Mouse (Mus musculus) c-Kit-positive CD71-positive TER-119-negative erythroid progenitor cells, embryonic 14.5 days (primary cell): Measurements from ENCODE around the gene C730034F03Rik.
"Not testable (repeated sequence)": the region's sequence is repeated elsewhere in the genome, so short reads cannot be mapped to it uniquely, and the experiment has no call there.

Experiments
- DNase-seq: peaks from one replicate; pipeline ENCODE4 v3.0.0-alpha.2; 2013; ENCODE audit warnings: low read depth

The C730034F03Rik gene

DNA sequence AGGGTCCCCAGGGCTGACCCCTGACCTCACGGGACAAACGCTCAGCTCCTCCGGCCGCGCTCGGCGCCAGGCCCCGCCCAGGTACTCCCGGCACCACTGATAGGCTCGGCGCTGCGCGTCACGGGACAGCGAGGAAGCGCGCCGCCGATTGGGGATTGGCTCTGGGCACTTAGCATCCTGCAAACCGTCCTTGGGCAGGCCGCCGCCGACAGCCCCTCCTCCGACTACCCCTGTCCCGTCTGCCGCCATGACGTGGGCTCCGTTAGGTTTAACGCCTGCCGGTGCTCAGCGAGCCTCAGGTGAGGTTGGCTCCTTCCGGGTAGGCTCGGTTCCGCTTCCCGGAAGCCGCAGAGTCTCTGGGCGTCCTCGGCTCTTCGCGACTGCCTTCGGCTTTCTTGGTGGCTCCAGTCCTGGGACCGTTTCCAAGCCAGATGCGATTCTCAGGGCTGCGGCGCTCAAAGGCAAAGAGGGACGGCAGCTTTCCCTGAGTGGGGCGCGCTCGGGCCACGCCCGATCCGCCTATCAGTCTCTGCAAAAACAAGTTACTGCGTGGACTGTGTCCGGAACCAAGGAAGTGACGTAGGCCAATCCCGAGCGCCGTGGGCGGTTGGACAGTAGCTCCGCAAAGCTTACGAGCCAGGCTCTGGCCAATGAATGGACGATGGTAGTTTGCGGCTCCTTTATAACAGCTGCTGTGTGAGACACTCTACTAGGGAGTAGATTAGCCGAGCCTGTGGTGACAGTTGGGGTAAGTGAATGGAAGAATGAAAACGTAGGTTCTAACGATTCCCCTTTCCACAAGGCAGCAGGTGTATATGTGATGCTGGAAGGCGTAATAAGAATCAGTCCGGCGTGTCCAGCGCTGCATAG is at the start of gene C730034F03Rik, which contains the start of the genes Gm44502 and Chkb:
Gene C730034F03Rik (plus strand): TSS at position 238 of the 870 bp plus-strand sequence.
Gene Gm44502 (minus strand): TSS at position 345 of the 870 bp plus-strand sequence.
Gene Chkb (minus strand): TSS at position 557 of the 870 bp plus-strand sequence.
- peak; percentile 87 for DNase-seq

DNA sequence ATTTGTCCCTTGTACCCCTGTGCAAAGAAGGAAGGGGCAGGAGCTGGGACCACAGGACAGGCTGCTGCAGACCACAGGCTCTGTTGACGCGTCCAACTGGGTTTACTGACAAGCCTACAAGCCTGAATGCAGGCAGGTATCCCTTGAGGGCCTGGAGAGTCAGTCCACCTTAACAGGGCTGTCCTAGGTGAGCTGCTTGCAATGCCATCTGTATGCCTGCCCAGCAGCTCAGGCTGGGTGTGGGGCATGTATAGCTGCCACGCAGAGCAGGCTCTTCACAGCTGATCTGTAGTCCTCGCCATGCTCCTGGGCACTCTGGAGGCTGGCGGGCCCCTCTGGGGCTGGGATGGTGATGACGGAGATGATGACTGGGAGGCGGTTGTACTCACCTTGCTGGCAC is 44.8 kb upstream of the C730034F03Rik start, which contains the start of gene Klhdc7b:
Gene Klhdc7b (plus strand): TSS at position 301 of the 400 bp plus-strand sequence.
- no peak for DNase-seq

DNA sequence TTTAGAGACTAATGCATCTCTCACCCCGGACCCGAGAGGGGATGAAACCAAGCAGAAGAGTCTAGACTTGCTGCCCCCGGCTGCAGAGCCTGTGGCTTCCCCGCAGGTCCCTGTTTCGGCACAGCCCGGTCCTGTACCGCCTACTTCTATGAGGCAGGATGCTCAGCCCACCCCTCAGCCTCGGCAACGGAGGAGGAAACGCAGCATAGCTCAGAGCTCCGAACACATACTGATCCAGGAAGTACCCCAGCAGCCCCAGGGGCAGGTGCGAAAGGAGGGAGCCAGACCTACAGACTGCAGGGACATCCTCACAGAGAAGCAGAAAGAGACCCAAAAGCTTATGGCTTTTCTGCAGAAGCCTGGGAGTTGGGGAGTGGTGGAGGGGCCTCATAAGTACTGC is 42.3 kb upstream of the C730034F03Rik start:
- DNase-seq = no peak

DNA sequence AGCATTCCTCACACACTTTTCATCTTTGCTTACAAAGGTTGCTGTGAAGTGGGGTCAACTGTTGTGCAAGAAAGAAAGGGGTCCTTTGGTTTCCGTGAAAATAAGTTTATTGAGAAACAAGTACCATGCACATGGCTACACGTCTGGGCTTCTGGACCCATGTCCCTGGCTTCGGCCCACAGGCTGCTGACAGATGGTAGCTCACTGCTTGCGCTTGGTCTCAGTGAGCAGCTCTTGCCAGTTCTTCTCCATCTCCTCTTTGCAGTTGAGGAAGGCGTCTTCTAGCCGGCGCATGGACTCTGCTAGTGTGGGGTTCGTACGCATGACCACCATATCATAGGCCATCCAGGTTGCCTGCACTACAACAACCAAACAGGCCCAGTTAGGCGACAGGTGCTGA is 39.3 kb upstream of the C730034F03Rik start:
- no peak for DNase-seq

DNA sequence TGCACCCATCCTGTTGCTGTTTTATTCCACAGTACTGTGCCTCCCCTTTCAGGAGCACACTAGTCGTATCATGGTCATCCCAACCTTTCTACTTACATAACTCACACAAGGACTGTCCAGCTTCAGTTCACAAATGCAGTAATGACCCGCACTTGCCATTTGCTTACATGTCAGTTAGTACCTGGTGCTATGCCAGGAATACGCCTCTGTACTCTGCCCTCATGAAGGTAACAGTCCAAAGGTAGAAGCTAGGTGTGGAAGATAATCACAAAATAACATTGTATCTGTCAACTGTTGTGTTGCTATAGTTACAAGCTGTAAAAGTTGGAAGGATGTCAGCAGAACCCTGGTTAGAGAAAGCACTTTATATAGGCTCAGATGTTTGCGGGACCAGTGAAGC is 32.5 kb upstream of the C730034F03Rik start:
- no peak for DNase-seq

DNA sequence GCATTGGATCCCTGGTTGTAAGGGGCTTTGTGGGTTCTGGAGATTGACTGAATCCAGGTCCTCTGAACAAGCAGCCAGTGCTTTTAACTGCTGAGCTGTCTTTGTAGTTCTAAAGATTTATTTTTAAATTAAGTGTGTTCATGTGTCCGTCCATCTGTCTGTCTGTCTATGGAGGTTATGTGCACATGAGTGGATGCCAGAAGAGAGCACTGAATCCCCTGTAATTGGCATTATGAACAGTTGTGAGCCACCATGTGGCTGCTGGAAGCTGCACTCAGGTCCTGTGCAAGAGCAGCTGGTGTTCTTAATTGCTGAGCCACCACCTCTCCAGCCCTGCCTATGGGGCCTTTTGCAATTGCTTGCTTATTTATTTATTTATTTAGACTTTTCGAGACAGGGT is 31.2 kb upstream of the C730034F03Rik start:
- DNase-seq = no peak

DNA sequence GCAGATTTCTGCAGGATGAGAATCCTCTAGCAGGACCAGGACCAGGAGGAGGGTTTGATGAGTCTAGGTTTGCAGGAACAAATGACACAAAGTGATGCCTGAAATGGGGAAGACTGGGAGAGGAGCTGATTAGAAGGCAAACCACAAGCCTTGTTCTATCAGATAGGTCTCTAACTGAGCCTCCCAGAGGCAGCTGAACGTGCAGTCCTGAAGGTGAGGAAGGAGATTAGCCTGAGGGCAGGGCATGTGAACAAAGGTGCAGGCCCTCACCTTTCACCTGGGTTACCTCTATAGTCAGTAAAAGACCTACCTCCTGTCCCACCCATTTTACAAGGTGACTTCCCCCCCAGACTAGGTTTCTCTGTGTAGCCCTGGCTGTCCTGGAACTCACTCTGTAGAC is 29.7 kb upstream of the C730034F03Rik start:
- DNase-seq = no peak

DNA sequence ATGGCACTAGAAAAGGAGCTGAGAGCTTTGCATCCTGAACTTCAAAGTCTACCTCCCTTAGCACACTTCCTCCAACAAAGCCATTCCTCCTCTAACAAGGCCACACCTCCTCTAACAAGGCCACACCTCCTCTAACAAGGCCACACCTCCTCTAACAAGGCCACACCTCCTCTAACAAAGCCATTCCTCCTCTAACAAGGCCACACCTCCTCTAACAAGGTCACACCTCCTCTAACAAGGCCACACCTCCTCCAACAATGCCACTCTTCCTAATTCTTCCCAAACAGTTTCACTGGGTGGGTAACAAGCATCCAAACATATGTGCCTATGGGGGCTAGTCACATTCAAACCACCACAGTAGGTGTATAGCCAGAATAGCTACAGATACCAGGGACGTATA is 26.9 kb upstream of the C730034F03Rik start:
- no peak for DNase-seq

DNA sequence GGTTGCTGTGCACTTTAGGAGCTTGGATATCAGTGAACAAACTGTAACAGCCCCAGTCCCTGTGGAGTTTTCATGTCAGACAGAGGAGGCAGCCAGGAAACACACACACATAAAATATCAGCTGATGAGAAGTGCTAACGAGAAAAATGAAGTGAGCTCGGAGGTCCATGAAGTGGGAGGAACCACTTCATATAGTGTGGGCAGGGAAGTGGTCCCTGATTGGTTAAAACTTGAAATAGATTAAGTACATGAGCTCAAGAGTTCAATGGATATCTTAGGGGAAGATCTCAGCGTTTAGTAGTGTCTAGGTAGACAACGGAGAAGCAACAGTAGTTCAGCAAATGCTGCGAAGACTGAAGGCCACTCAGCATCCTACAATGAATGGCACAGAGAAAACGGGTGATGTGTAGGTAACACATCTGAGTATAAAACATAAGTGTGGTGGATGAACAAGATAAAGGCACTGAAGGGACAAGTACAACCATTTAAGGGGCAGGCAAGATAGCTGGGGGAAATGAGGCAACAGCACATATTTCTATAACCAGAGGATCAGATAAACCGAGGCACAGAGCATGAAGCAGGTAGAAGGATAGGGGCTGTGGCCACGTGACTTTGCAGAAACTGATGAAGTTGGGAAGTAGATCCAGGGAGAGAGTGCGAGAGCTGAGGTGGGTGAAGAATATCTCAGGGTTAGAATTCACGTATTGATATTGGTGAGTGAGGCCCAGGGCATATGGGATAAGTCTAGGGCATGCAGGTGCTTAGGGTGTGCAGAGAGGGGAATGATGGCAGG is 24.4 kb upstream of the C730034F03Rik start:
- no peak for DNase-seq

DNA sequence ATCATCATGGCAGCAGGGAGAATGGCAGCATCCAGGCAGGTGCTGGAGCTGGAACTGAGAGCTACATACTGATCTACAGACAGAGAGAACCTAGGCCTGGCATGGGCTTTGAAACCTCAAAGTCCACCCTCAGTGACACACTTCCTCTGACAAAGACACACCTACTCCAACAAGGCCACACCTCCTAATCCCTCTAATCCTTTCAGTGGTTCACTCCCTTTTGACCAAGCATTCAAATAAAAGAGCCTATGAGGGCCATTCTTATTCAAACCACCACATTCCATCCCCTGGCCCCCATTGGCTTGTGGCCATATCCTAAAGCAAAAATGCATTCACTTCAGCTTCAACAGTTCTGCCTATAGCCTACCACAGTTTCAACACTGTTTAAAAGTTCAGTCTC is 22.7 kb upstream of the C730034F03Rik start:
- DNase-seq = no peak

DNA sequence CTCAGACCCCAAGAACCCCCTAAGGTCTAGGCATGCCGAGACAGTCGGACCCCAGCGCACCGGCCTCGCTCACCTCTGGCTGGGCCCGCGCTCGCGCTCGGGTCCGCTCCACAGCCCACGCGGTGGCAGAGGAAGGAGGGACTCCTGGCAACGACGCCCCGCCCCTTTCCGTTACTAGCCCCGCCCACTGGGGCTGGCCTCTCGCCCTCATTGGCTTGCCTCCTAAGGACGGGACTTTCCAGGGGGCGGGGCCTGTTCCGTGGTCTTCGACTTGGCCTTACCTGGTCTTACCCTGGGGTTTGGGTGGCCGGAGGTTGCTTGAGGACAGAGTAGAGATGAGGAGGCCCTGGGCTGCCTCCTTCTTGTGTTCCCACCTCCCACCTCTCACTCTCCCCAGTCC is 19.3 kb upstream of the C730034F03Rik start, which contains the start of gene Syce3:
Gene Syce3 (minus strand): TSS at position 386 of the 400 bp plus-strand sequence.
- DNase-seq = no peak

DNA sequence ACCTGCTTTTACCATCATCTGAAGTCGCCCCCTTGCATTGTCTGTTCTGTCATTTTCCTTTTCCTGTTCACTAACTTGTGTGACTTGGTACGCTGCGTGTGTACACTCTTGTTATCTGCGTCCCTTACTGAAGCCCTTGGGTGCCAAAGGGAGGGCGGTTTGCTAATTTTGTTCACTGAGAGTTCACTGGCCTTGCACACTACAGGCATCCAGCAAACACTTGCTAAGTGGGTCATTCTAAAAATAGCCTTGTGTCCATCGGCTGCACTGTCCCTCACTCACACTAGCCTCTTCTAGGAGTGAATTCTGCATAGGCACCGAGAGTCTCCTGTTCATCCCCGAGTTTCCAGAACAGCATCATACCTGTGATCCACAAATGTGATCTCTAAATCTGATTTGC is 14.1 kb upstream of the C730034F03Rik start:
- DNase-seq = no peak

DNA sequence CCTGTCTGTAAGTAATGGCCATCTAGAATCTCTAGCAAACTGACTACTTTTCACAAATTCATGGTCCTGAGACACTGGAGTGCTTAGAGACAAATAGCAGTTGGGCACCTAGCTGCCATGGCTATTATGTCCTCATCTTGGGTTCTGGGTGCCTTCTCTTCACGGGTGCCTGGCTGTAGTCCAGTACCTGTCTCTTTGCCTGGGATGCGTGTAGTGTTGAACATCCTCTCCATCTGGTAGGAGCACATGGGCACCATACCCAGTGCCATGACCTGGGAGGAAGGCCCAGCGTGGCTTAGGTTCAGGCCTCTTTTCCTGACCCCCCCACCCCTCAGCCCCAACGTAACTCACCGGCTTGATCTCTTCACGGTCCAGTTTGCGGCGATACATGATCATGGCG is 7.5 kb upstream of the C730034F03Rik start:
- no peak for DNase-seq

DNA sequence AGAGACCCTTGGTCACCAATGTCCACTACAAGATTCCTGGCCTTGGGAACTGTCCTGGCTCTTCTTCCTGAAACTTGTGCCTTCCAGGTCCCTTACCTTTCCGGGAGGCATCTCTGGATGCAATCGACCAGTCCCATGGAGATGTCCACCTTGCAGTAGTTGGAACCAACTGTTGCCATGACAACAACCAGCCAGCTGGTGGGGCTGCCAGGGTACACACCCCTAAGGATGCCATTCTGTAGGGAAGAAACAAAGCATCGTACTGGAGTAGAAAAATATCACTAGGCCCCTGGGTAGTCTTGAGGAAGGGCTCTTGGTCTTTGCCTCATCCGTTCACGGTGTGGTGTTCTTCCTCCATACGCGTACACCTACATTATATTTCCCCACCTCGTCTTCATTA is 4.8 kb upstream of the C730034F03Rik start:
- no peak for DNase-seq

DNA sequence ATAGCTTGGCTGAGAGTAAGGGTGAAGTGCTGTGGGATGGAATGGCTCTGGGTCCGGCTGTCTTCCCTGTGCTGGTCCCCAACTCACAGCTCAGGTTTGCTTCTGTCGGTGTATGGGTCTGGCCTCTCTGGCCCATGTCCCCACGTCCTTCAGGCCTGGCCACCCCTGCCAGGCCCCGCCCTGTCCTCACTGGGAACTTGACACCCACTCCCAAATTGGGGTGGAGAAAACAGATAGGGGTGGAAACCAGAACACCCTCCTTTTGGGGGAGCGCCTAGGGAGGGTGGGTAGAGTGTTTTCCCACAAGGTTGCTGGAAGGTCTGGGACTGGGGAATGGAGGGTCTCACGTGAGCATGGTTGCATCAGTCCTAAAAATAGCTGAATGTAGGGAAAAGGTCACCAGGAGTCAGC is 3.7 kb upstream of the C730034F03Rik start, which contains the start of gene Cpt1b:
Gene Cpt1b (minus strand): TSS at position 153 of the 411 bp plus-strand sequence.
- DNase-seq = no peak

DNA sequence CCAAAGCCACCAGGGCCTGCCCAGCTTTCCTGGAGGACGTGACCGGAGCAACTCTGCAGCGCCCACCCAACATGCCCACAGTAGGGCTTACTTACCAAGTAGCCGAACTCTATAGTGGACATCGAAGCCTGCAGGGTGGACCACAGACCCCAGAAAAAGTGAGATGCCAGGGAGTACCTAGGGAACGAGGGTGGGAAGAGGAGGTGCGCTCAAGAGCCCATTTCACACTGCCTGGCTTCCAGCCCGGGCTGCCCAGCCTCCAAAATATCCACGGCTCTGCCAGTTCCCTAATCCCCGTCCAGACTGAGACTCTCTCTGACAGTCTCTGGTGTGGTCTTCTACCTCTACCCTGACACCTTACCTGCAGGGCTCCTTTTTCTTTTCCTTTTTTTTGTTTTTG is 2.7 kb upstream of the C730034F03Rik start:
- DNase-seq = no peak

DNA sequence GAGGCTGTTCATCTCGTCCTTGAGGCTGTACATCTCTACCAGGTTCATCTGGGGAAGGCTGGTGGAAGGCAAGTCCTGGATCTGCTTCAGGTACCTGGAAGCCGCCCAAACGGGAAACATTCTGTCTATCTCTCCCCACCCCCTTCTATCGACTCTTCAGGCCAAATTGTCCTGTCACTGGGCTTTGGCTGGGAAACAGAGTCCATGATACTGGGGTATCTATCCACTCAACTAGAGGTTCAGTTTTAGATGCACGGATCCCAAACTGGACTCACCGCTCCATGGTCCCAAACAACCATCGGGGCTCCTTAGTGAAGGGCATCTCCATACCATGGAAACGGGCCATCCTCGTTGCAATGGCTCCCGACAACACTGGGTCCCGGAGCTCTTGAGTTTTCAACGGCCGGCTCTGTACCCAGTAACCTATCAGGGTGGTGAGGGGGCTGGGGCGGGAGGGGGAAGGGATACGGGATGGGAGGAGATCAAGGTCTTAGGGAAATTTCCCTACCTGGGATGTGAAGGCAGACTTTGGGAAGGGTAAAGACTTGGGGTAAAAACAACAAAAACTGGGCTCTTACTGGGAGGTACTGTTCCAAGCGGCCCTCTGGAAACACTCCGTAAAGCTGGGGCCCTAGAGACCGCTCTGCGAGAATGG is 1.1 kb upstream of the C730034F03Rik start:
- no peak for DNase-seq

DNA sequence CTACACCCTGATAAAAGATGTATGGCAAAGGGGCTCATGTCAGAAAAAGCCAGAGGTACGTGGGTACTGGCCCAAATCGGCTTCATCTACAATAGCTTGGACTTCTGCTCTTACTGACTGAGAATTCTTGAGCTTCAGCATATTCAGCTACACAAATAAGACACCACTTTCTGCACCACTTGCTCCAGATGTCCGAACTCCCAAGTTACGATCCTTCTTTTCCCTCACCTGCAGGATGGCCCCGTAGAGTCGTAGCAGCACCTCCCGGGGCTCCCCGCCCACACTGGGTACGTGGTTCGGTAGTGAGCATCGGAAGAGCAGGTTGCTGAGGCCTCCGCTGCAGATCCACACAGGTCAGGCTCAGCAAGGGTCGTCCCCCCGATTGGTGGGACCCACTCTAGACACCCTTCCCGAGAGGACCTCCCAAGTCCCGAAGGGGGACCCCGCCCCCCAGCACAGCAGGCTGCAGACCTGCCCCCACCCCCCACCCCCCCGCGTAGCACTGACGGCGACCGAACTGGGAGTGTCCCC is 503 bp upstream of the C730034F03Rik start:
- DNase-seq = no peak

DNA sequence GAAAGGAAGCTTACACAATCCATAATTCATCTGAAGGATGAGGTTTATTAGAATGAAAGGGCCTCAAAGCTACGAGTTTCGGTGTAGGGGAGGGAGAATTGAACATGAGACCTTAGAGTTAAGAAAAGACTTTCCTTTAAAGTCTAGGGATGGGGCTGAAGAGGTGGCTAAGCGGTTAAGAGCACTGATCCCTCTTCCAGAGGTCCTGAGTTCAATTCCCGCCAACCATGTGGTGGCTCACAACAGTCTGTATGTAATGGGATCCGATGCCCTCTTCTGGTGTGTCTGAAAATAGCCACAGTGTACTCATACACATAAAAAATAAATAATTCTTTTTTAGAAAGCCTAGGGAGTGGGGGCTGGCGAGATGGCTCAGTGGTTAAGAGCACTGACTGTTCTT is 952 bp downstream of the C730034F03Rik start:
- no peak for DNase-seq

DNA sequence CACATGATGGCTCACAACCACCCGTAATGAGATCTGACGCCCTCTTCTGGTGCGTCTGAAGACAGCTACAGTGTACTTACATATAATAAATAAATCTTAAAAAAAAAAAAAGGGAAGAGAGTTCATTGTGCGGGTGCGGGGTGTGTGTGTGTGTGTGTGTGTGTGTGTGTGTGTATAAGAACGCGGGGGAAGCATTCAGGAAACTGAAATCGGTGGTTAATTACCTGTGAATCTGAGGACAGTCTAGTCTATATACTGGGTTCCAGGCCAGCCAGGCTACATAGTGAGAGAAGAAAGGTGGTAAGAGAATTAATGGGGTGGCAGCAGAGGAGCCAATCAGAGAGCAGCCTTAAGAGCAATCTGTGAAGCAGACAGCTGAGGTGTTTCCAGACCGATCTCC is 1.4 kb downstream of the C730034F03Rik start:
- not testable (repeated sequence) for DNase-seq

DNA sequence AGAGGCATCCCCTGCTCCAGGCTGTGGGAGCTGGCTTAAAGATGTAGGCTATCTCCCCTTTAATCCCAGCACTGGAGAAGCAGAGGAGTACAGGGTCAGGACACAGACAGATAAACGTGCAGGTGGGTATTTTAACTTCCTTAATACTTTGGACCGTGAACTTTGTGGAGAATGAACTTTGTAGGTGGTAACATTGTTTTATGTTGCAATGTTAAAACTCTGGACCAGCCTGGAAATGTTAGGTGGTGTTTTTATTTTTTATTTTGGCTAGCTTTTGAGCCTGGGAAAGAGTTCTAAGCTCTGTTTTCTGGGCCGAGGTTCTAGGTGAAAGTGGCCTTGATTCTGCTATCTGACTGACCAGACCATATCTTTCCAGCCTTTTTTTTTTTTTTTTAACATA is 1.9 kb downstream of the C730034F03Rik start:
- no peak for DNase-seq

DNA sequence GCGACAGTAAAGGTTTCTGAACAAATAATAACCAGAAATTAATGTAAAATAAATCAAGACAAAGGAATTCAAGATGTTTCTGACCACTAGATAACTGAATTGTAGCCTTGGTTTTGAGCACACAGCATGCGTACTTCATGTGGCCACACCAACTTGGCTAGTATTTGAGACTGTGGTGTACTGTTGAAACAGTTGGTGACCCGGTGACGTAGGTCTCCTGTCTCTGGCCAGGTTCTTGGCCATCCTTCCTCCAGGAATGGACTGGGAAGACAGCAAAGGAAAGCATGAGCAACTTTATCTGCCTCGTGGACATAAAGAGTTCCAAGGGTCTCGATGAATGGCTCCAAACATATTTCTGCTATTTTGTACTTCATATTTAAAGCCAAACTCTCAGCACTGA is 2.4 kb downstream of the C730034F03Rik start:
- no peak for DNase-seq
